Mouse (Mus musculus): ENCODE data around the gene Pklr.

Pklr gene

GRCm38 (mm10) chr3:89164506-89165267 is 28.7 kb downstream of the Pklr start, which contains the start of gene Clk2:
Gene Clk2 (plus strand): TSS chr3:89164795.
- DNase-seq: peak; percentile 96

- no peak for DNase-seq
Measured at GRCm38 (mm10) chr3:89165268-89165870, 29.4 kb downstream of the Pklr start.

GRCm38 (mm10) chr3:89166945-89167344 is 31.0 kb downstream of the Pklr start:
- DNase-seq: no peak

- DNase-seq: no peak
Measured at GRCm38 (mm10) chr3:89174844-89175243, 38.9 kb downstream of the Pklr start.

- DNase-seq: no peak
Measured at GRCm38 (mm10) chr3:89175544-89175943, 39.6 kb downstream of the Pklr start.

GRCm38 (mm10) chr3:89176421-89176820 is 40.5 kb downstream of the Pklr start:
- no peak for DNase-seq

- peak; percentile 93 for DNase-seq
Measured at GRCm38 (mm10) chr3:89177242-89178106, 41.5 kb downstream of the Pklr start, which contains the start of gene Scamp3. Gene Scamp3 (plus strand): TSS chr3:89177473.

- DNase-seq: no peak
Measured at GRCm38 (mm10) chr3:89178107-89178385, 42.1 kb downstream of the Pklr start.

- DNase-seq: no peak
Measured at GRCm38 (mm10) chr3:89179056-89179455, 43.1 kb downstream of the Pklr start.

- DNase-seq: no peak
Measured at GRCm38 (mm10) chr3:89181749-89182500, 46.0 kb downstream of the Pklr start.

- no peak for DNase-seq
Measured at GRCm38 (mm10) chr3:89182531-89183057, 46.7 kb downstream of the Pklr start.

- peak; percentile 95 for DNase-seq
Measured at GRCm38 (mm10) chr3:89183058-89183958, 47.4 kb downstream of the Pklr start, which contains the start of gene Fam189b. Gene Fam189b (plus strand): TSS chr3:89183143.

GRCm38 (mm10) chr3:89183959-89184315 is 48.0 kb downstream of the Pklr start:
- no peak for DNase-seq

GRCm38 (mm10) chr3:89187197-89187596 is 51.3 kb downstream of the Pklr start:
- DNase-seq: no peak

GRCm38 (mm10) chr3:89187690-89188477 is 51.9 kb downstream of the Pklr start:
- no peak for DNase-seq

- DNase-seq: no peak
Measured at GRCm38 (mm10) chr3:89188478-89188875, 52.5 kb downstream of the Pklr start.

- no peak for DNase-seq
Measured at GRCm38 (mm10) chr3:89190436-89190835, 54.5 kb downstream of the Pklr start.

GRCm38 (mm10) chr3:89193351-89193750 is 57.4 kb downstream of the Pklr start:
- DNase-seq: no peak

- DNase-seq: no peak
Measured at GRCm38 (mm10) chr3:89193853-89194252, 57.9 kb downstream of the Pklr start.
